Mouse (Mus musculus) heart, embryonic 15.5 days (tissue): Measurements from ENCODE around the gene Zfp955b. TPM values are rescaled to one million over a fixed set of nuclear protein-coding genes. Genes with fewer than 3 reads are reported as not detected.
A peak's percentile ranks its signal among the peaks of the same experiment; 100 is the strongest.
"Not testable (repeated sequence)": the region's sequence is repeated elsewhere in the genome, so short reads cannot be mapped to it uniquely, and the experiment has no call there.

Source experiments
- ATAC-seq: fragments of 200-750 bp; cut with Nextera tagmentation; replicated peaks from 2 replicates; pipeline ENCODE4 v1.8.0; 2017; ENCODE audit warnings: low read depth, moderate TSS enrichment; ENCODE audit not compliant: insufficient number of reproducible peaks, insufficient read depth, low FRiP score
- H3K27ac ChIP-seq: fragments of 300-500 bp; sonication (generic); 2 replicates; pipeline ENCODE4 v1.5.1; 2015; ENCODE audit warnings: mild to moderate bottlenecking, inconsistent platforms
- H3K27me3 ChIP-seq: fragments of 300-500 bp; sonication (generic); 2 replicates; pipeline ENCODE4 v1.6.1; 2015; ENCODE audit warnings: inconsistent platforms
- H3K36me3 ChIP-seq: fragments of 300-500 bp; sonication (generic); 2 replicates; pipeline ENCODE4 v1.6.1; 2015; ENCODE audit warnings: mild to moderate bottlenecking, inconsistent platforms
- H3K4me1 ChIP-seq: fragments of 300-500 bp; sonication (generic); replicated peaks from 2 replicates; pipeline ENCODE4 v1.6.1; 2015; ENCODE audit warnings: inconsistent platforms
- H3K4me2 ChIP-seq: fragments of 300-500 bp; sonication (generic); 2 replicates; pipeline ENCODE4 v1.6.1; 2015; ENCODE audit warnings: inconsistent platforms, mild to moderate bottlenecking, moderate library complexity
- H3K4me3 ChIP-seq: fragments of 300-500 bp; sonication (generic); 2 replicates; pipeline ENCODE4 v1.5.1; 2015; ENCODE audit warnings: mild to moderate bottlenecking, inconsistent platforms
- H3K9ac ChIP-seq: fragments of 300-500 bp; sonication (generic); 2 replicates; pipeline ENCODE4 v1.6.1; 2015; ENCODE audit warnings: mild to moderate bottlenecking, inconsistent platforms
- H3K9me3 ChIP-seq: fragments of 300-500 bp; sonication (generic); replicated peaks from 2 replicates; pipeline ENCODE4 v1.6.1; 2016; ENCODE audit warnings: inconsistent platforms
- WGBS: fragments of 180-500 bp; shearing (Covaris S2); methylation state at CpG from one replicate; pipeline ENCODE4 v1.1.7; 2015; ENCODE audit warnings: mixed read lengths; 5-methylcytosine and 5-hydroxymethylcytosine counted together
- polyA plus RNA-seq: library from polyadenylated mRNA; unstranded; fragments of >200 nt; fragmentation: Nextera tagmentation; extraction: Ambion mirVana; gene quantifications from 2 replicates; pipeline ENCODE4 v1.2.1, GENCODE M21; 2015

Gene Zfp955b
- 9.3 and 10.3 TPM in 2 replicates for polyA plus RNA-seq

DNA sequence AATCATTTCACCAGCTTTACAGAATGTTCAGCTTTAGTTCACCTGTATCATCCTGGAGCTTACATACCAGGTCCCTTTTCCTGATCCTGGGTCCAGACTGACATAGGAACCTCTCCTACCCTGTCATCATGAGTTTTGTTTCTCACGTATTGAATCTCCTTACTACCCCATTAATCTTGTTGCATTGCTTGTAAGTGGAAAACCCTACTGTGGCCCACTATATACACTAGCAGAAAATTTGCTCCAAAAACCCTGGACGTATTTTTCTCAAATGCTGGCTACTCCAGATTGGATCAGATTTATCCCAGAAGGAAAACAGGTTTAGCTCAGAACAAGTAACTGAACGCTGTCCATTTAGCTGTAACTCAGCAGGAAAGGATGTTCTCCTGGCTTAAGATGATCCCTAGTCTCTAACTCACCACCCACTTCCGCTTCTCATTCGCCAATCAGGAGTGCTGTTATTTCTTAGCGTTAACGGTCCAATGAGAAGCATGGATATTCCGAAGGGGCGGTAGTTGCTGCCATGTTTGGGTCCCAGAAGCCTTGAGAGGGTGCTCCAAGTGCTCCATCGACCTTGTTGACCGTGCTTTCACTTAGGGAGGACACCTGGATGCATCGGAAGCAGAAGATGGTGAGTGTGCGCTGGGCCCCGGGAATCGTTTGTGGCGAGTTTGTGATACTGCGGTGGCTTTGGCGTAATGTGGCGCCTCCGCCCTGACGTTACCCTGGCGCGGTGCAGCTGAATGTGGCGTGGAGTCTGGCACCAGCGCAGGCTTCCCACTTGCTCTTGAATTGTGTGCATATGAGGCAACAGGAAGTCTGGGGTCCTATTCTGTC is at the start of gene Zfp955b:
TSS of gene Zfp955b (plus strand) at position 506 of the 837 bp plus-strand sequence.
- no CpG with 5 or more reads among the region's 25 CpGs for WGBS
- not testable (repeated sequence) for H3K9ac ChIP-seq, H3K4me1 ChIP-seq, H3K27ac ChIP-seq, H3K9me3 ChIP-seq, H3K36me3 ChIP-seq, H3K27me3 ChIP-seq, H3K4me3 ChIP-seq
- H3K4me2 ChIP-seq, result peak within 1 kb of the TSS; percentile 23; the same call in 1 of the 2 replicates
- peak; percentile 99 for ATAC-seq

GRCm38 (mm10) chr17:33254530-33255318 is 34.6 kb upstream of the Zfp955b start, which contains the start of gene Zfp955a:
TSS of gene Zfp955a (minus strand) at chr17:33255145.
- H3K4me1 ChIP-seq, H3K9me3 ChIP-seq, H3K27ac ChIP-seq, H3K4me3 ChIP-seq, H3K36me3 ChIP-seq, H3K27me3 ChIP-seq, H3K9ac ChIP-seq: not testable (repeated sequence)
- peak; percentile 96 for ATAC-seq
- 30% methylated on average over 1 of the region's 34 CpGs for WGBS
- 0 out of 2 replicates have a peak within 1 kb of the TSS, but pooled peaks have one; percentile 18 for H3K4me2 ChIP-seq

DNA sequence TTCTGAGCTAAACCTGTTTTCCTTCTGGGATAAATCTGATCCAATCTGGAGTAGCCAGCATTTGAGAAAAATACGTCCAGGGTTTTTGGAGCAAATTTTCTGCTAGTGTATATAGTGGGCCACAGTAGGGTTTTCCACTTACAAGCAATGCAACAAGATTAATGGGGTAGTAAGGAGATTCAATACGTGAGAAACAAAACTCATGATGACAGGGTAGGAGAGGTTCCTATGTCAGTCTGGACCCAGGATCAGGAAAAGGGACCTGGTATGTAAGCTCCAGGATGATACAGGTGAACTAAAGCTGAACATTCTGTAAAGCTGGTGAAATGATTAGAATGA is 34.1 kb upstream of the Zfp955b start:
- H3K4me2 ChIP-seq, H3K27me3 ChIP-seq, H3K4me1 ChIP-seq, H3K36me3 ChIP-seq, H3K9ac ChIP-seq, H3K4me3 ChIP-seq, H3K9me3 ChIP-seq, ATAC-seq, H3K27ac ChIP-seq: not testable (repeated sequence)
- no CpG with 5 or more reads among the region's 2 CpGs for WGBS

DNA sequence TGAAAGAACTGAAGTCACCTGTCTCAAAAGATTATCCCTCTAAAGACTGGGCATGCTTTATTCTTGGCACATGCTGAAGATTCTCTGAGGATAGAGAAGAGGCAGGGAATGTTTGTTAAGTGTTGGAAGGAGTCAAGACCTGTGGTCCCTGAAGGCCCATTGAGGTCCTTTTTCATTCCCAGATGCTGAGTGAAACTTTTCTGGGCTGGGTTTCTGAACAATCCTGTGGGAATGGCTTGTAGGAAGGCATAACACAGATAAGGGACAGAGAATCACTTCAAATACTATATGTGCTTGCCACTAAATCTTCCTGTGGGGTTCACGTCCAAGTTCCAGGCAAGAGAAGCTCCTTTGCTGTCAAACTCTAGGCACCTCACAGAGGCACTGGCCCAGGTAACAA is 25.0 kb upstream of the Zfp955b start, which contains the start of gene Olfr63:
TSS of gene Olfr63 (plus strand) at position 301 of the 400 bp plus-strand sequence.
- H3K9ac ChIP-seq, result no peak within 1 kb of the TSS
- H3K36me3 ChIP-seq, result no peaks in the 10 kb centered on the region
- no peak for ATAC-seq
- no peak within 1 kb of the TSS for H3K4me3 ChIP-seq
- H3K4me1 ChIP-seq, result no peaks in the 10 kb centered on the region
- H3K27ac ChIP-seq, result no peak within 1 kb of the TSS
- no peaks in the 10 kb centered on the region for H3K9me3 ChIP-seq
- 65% methylated on average over 1 of the region's 1 CpGs for WGBS
- no peak within 1 kb of the TSS for H3K4me2 ChIP-seq
- H3K27me3 ChIP-seq, result peaks cover 5% of the 10 kb centered on the region; the same call in 1 of the 2 replicates

GRCm38 (mm10) chr17:33268907-33269306 is 20.4 kb upstream of the Zfp955b start:
- no peak overlapping the region for H3K4me3 ChIP-seq
- H3K9me3 ChIP-seq, result no peaks in the 10 kb centered on the region
- no peaks in the 10 kb centered on the region for H3K36me3 ChIP-seq
- no peak overlapping the region for H3K9ac ChIP-seq
- H3K27me3 ChIP-seq, result peaks cover 5% of the 10 kb centered on the region; the same call in 1 of the 2 replicates
- no peak overlapping the region for H3K27ac ChIP-seq
- no peak for ATAC-seq
- H3K4me1 ChIP-seq, result no peaks in the 10 kb centered on the region
- H3K4me2 ChIP-seq, result no peak overlapping the region
- WGBS, result 81% methylated on average over 9 of the region's 9 CpGs

DNA sequence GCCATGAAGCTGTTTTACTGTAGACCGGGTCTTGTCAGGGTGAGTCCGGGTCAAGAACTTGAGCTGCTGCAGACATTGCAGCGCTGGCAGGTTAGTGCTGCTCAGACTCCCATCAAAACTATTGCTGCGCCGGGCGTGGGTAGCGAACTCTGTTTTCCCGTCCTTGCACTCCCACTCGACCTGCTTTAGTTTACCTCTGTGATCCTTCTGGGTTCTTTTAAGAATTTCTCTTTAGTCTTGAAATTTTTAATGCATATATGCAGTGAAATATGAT is 469 bp downstream of the Zfp955b start:
- H3K9me3 ChIP-seq, H3K27me3 ChIP-seq, H3K4me1 ChIP-seq, H3K27ac ChIP-seq, H3K4me3 ChIP-seq, H3K9ac ChIP-seq, H3K36me3 ChIP-seq: not testable (repeated sequence)
- 0 out of 2 replicates have a peak overlapping the region, but pooled peaks have one; percentile 23 for H3K4me2 ChIP-seq
- peak; percentile 51 for ATAC-seq
- WGBS, result no CpG with 5 or more reads among the region's 9 CpGs

- ATAC-seq, result no peak
Observed at GRCm38 (mm10) chr17:33352981-33353380, 63.6 kb downstream of the Zfp955b start.

More at GRCm38 (mm10) chr17:33352981-33353380, 63.6 kb downstream of the Zfp955b start:
- no peak overlapping the region for H3K4me2 ChIP-seq
- H3K9ac ChIP-seq, result no peak overlapping the region
- no peaks in the 10 kb centered on the region for H3K36me3 ChIP-seq
- H3K27me3 ChIP-seq, result no peaks in the 10 kb centered on the region
- no peak overlapping the region for H3K4me3 ChIP-seq
- H3K27ac ChIP-seq, result no peak overlapping the region
- peaks cover 7% of the 10 kb centered on the region for H3K4me1 ChIP-seq
- H3K9me3 ChIP-seq, result peaks cover 8% of the 10 kb centered on the region; the same call in 1 of the 2 replicates
- 97% methylated on average over 1 of the region's 1 CpGs for WGBS

Other genes with a start within 250 kb of the Zfp955b start
- not detected in 2 replicates for gene 4921501E09Rik, start 221.5 kb upstream of the Zfp955b start, polyA plus RNA-seq
- 4.5 and 4.7 TPM in 2 replicates for gene Zfp563, start 200.2 kb upstream of the Zfp955b start, polyA plus RNA-seq
- not detected in 2 replicates for gene Morc2b, start 149.9 kb upstream of the Zfp955b start, polyA plus RNA-seq
- gene Olfr55, start 121.1 kb upstream of the Zfp955b start, polyA plus RNA-seq, result not detected in 2 replicates
- gene Olfr239, start 98.2 kb upstream of the Zfp955b start, polyA plus RNA-seq, result not detected in 2 replicates
- not detected in 2 replicates for gene Olfr1564, start 67.9 kb upstream of the Zfp955b start, polyA plus RNA-seq
- gene Zfp955a, start 34.4 kb upstream of the Zfp955b start, polyA plus RNA-seq, result 12.6 and 13.2 TPM in 2 replicates
- gene Olfr63, start 24.9 kb upstream of the Zfp955b start, polyA plus RNA-seq, result 0.01 TPM in 1 of 2 replicates, not detected in the other
- 4.3 and 5.2 TPM in 2 replicates for gene Zfp81, start 69.3 kb downstream of the Zfp955b start, polyA plus RNA-seq
- 7.5 TPM in 2 replicates for gene Zfp101, start 105.1 kb downstream of the Zfp955b start, polyA plus RNA-seq
- gene Actl9, start 143.4 kb downstream of the Zfp955b start, polyA plus RNA-seq, result not detected in 2 replicates
- 30.4 and 57.3 TPM in 2 replicates for gene Adamts10, start 234.7 kb downstream of the Zfp955b start, polyA plus RNA-seq